Mouse (Mus musculus) limb, embryonic 13.5 days (tissue): ENCODE results near the gene Selenos. TPM values are rescaled to one million over a fixed set of nuclear protein-coding genes. Genes with fewer than 3 reads are reported as not detected.
A peak's percentile ranks its signal among the peaks of the same experiment; 100 is the strongest.

Experiments
- ATAC-seq: fragments of 200-750 bp; cut with Nextera tagmentation; 2 replicates; pipeline ENCODE4 v1.8.0; 2017; ENCODE audit warnings: low read depth, moderate number of reproducible peaks, moderate TSS enrichment; ENCODE audit not compliant: low FRiP score
- H3K27ac ChIP-seq: fragments of 300-500 bp; sonication (generic); 2 replicates; pipeline ENCODE4 v1.5.1; 2015; ENCODE audit warnings: inconsistent platforms, mild to moderate bottlenecking, moderate library complexity
- H3K27me3 ChIP-seq: fragments of 300-500 bp; sonication (generic); 2 replicates; pipeline ENCODE4 v1.6.1; 2015; ENCODE audit warnings: mild to moderate bottlenecking, inconsistent platforms
- H3K36me3 ChIP-seq: fragments of 300-500 bp; sonication (generic); 2 replicates; pipeline ENCODE4 v1.6.1; 2015; ENCODE audit warnings: inconsistent platforms, mild to moderate bottlenecking, moderate library complexity
- H3K4me1 ChIP-seq: fragments of 300-500 bp; sonication (generic); 2 replicates; pipeline ENCODE4 v1.6.1; 2015; ENCODE audit warnings: inconsistent platforms
- H3K4me2 ChIP-seq: fragments of 300-500 bp; sonication (generic); replicated peaks from 2 replicates; pipeline ENCODE4 v1.6.1; 2015; ENCODE audit warnings: inconsistent platforms, mild to moderate bottlenecking, moderate library complexity
- H3K4me3 ChIP-seq: fragments of 300-500 bp; sonication (generic); 2 replicates; pipeline ENCODE4 v1.5.1; 2015; ENCODE audit warnings: moderate library complexity, mild to moderate bottlenecking, inconsistent platforms
- H3K9ac ChIP-seq: fragments of 300-500 bp; sonication (generic); 2 replicates; pipeline ENCODE4 v1.6.1; 2015; ENCODE audit warnings: mild to moderate bottlenecking, inconsistent platforms
- H3K9me3 ChIP-seq: fragments of 300-500 bp; sonication (generic); 2 replicates; pipeline ENCODE4 v1.6.1; 2016; ENCODE audit warnings: inconsistent platforms
- WGBS: fragments of 180-500 bp; shearing (Covaris S2); methylation state at CpG from one replicate; pipeline ENCODE4 v1.1.7; 2015; 5-methylcytosine and 5-hydroxymethylcytosine counted together
- polyA plus RNA-seq: library from polyadenylated mRNA; unstranded; fragments of >200 nt; fragmentation: Nextera tagmentation; extraction: Ambion mirVana; gene quantifications from 2 replicates; pipeline ENCODE4 v1.2.1, GENCODE M21; 2015

Gene Selenos
- polyA plus RNA-seq, 1 experiment from 2014 or later, result 121 TPM

DNA sequence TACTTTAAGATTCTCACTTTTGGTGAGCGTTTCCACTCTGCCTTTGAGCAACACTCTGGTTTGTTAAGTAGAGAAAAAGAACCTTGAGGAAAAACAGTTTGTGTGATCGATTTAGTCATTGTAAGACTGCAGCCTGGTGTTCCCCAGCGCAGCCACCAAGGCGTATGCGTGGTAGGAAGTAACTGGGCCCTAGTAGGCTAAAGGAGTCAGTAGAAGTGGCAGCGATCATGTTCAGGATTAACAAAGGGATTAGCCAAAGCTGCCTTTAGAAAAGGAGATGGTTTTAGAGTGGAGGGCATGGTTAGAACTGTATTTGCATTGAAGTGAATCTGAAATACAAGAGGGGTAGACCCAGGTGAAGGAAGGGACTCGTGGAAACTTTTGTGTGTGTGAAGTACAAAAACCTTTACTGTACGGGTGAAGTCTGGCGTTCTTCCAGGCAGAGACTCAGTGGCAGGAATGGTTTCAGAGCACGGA is 31.2 kb downstream of the Selenos start:
- no peak for ATAC-seq
- peaks cover 61% of the 10 kb centered on the region for H3K4me1 ChIP-seq

GRCm38 (mm10) chr7:66111211-66111610 is 31.8 kb downstream of the Selenos start:
- no peaks in the 10 kb centered on the region for H3K9me3 ChIP-seq
- H3K27me3 ChIP-seq, result no peaks in the 10 kb centered on the region
- 0 out of 2 replicates have a peak, but pooled peaks cover 2% of the 10 kb centered on the region for H3K36me3 ChIP-seq
- peak overlapping the region; percentile 94; the same call in 1 of the 2 replicates for H3K27ac ChIP-seq
- peak overlapping the region; percentile 73 for H3K4me2 ChIP-seq
- no peak for ATAC-seq
- WGBS, result 58% methylated on average over 10 of the region's 10 CpGs
- H3K4me1 ChIP-seq, result peaks cover 66% of the 10 kb centered on the region
- peak overlapping the region; percentile 97 for H3K4me3 ChIP-seq
- peak overlapping the region; percentile 98 for H3K9ac ChIP-seq

More for the DNA sequence above, 31.2 kb downstream of the Selenos start:
- Histone ChIP-seq H3K4me3 (peak overlapping the region; percentile 97), H3K9ac (peak overlapping the region; percentile 98), H3K9me3 (no peaks in the 10 kb centered on the region), H3K27ac (peak overlapping the region; percentile 94), H3K36me3 (0 out of 2 replicates have a peak, but pooled peaks cover 2% of the 10 kb centered on the region), H3K27me3 (no peaks in the 10 kb centered on the region), H3K4me2 (peak overlapping the region; percentile 73)
- 4% methylated on average over 10 of the region's 10 CpGs for WGBS

DNA sequence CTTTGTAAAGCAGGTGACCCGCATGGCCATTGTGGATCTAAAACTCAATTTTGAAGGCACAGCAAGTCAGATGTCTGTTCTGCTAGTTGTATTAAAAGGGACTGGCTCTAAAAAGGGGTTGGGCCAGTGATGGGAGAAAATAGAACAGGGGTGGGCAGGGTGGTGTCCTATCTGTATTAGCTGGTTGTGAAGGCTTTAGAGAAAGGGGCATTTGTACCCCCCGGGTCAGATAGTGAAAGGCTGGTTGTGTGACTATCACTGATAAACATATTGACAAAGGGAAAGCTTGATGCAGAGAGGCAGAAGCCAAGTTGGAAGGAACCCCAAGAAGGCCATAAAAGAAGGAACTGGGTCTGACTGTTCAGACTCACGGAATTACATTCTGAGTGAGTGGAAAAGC is 34.1 kb downstream of the Selenos start:
- Histone ChIP-seq H3K4me1 (peaks cover 71% of the 10 kb centered on the region), H3K4me3 (no peak overlapping the region), H3K4me2 (no peak overlapping the region), H3K36me3 (0 out of 2 replicates have a peak, but pooled peaks cover 2% of the 10 kb centered on the region), H3K9me3 (no peaks in the 10 kb centered on the region), H3K27me3 (no peaks in the 10 kb centered on the region), H3K27ac (no peak overlapping the region), H3K9ac (no peak overlapping the region)
- ATAC-seq, result no peak
- WGBS, result 91% methylated on average over 3 of the region's 3 CpGs

GRCm38 (mm10) chr7:66115821-66116343 is 36.4 kb downstream of the Selenos start:
- Histone ChIP-seq H3K4me2 (no peak overlapping the region), H3K36me3 (0 out of 2 replicates have a peak, but pooled peaks cover 2% of the 10 kb centered on the region), H3K4me3 (no peak overlapping the region), H3K9me3 (no peaks in the 10 kb centered on the region), H3K4me1 (peaks cover 84% of the 10 kb centered on the region), H3K9ac (no peak overlapping the region), H3K27me3 (no peaks in the 10 kb centered on the region), H3K27ac (no peak overlapping the region)
- 83% methylated on average over 11 of the region's 11 CpGs for WGBS
- ATAC-seq, result no peak

DNA sequence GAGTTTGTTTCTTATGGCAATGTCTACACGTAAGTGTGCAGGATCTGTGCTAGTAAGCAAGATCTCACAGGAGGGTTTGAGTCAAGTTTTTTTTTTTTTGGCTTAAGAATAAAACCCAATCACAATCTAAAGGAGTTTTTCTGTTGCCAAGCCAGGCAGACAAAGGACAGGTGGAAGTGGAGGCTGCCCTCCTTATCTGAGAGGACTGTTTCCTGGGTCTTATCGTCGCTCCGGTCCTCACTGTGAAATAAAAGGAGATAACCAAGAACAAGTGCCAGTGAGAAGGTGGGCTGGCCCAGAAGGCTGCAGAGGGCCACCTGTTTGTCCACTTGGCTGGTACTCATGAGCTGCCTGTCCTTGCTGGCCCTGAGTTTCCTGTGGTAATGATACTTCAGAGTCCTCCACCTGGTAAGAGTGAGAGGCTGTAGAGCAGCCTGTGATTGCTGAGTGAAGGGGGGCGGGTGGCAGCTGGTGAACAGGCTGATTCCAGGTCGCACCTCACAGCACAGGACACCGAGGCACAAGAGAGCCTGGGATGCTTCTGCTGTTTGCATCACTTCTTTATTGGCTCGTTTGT is 37.5 kb downstream of the Selenos start:
- no peak for ATAC-seq
- Histone ChIP-seq H3K36me3 (0 out of 2 replicates have a peak, but pooled peaks cover 2% of the 10 kb centered on the region), H3K27ac (no peak overlapping the region), H3K4me1 (peaks cover 83% of the 10 kb centered on the region), H3K9me3 (no peaks in the 10 kb centered on the region), H3K4me3 (no peak overlapping the region), H3K27me3 (no peaks in the 10 kb centered on the region), H3K9ac (no peak overlapping the region), H3K4me2 (no peak overlapping the region)
- WGBS, result 73% methylated on average over 8 of the region's 8 CpGs

DNA sequence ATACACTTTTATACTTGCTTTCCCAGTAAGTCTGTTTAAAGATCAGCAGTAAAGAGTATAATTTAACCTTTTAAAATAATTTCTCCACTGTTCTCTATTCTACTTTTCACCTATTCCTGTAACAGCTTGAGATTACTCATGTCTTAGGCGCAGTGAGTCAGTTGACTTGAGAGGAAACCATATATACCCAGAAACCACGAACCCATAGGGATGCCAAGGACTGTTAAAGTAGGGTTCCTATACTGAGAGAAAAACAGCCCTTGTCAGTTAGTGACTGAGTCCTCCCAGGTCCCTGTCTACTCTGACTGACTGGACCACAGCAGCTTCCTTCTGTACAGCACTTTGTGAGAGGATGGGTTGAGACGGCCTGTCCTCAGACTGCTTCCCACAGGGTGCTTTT is 38.6 kb downstream of the Selenos start:
- no peak overlapping the region for H3K4me2 ChIP-seq
- H3K9ac ChIP-seq, result no peak overlapping the region
- H3K9me3 ChIP-seq, result no peaks in the 10 kb centered on the region
- H3K4me3 ChIP-seq, result no peak overlapping the region
- 0 out of 2 replicates have a peak, but pooled peaks cover 2% of the 10 kb centered on the region for H3K36me3 ChIP-seq
- 79% methylated on average over 3 of the region's 3 CpGs for WGBS
- ATAC-seq, result no peak
- H3K27ac ChIP-seq, result no peak overlapping the region
- H3K4me1 ChIP-seq, result peaks cover 77% of the 10 kb centered on the region
- H3K27me3 ChIP-seq, result no peaks in the 10 kb centered on the region

DNA sequence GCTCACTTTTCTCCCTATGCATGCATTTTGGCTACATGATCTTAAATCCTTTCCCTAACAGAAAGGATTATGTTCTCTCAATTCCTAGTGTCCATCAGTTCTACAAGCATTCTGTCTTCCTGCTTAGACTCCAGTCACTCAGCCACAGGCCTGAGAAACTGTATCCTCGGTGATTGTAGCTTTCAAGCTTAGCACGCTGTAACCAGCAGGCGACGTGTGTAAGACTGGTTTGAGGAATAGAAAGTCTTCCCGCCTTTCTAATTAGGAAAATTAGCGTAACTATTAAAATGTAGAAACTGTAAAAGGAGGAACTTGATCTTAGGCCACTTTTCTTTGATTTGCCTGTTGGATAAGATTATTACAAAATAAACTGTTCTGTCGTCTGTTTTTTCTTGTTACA is 39.3 kb downstream of the Selenos start:
- Histone ChIP-seq H3K4me2 (no peak overlapping the region), H3K27ac (peak overlapping the region; percentile 22; the same call in 1 of the 2 replicates), H3K4me3 (no peak overlapping the region), H3K27me3 (no peaks in the 10 kb centered on the region), H3K36me3 (no peaks in the 10 kb centered on the region), H3K4me1 (peaks cover 72% of the 10 kb centered on the region), H3K9ac (peak overlapping the region; percentile 25; the same call in 1 of the 2 replicates), H3K9me3 (no peaks in the 10 kb centered on the region)
- 71% methylated on average over 7 of the region's 7 CpGs for WGBS
- ATAC-seq, result no peak

DNA sequence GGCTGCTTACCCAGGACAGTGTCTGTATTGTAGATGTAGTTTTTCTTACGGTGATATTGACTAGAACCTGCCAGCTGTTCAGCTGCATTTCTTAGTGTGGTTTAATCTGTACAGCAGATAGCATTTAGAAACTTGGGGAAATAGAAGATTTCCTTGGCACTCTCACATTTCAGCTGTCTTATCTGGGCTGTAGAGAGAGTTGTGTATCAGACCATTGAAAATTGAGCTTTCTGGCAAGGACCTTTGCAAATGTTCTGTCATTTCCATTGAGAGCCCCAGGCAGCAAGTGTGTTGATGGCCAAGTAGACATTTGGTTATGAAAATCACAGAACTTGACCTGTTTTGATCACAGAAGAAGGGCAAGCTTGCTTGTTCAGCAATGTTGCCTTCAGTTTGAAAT is 40.7 kb downstream of the Selenos start:
- no peak for ATAC-seq
- no peak overlapping the region for H3K9ac ChIP-seq
- H3K4me1 ChIP-seq, result peaks cover 68% of the 10 kb centered on the region
- H3K36me3 ChIP-seq, result peaks cover 3% of the 10 kb centered on the region; the same call in 1 of the 2 replicates
- no peak overlapping the region for H3K27ac ChIP-seq
- H3K4me3 ChIP-seq, result no peak overlapping the region
- no peaks in the 10 kb centered on the region for H3K9me3 ChIP-seq
- H3K4me2 ChIP-seq, result no peak overlapping the region
- H3K27me3 ChIP-seq, result no peaks in the 10 kb centered on the region
- 80% methylated on average over 1 of the region's 1 CpGs for WGBS

DNA sequence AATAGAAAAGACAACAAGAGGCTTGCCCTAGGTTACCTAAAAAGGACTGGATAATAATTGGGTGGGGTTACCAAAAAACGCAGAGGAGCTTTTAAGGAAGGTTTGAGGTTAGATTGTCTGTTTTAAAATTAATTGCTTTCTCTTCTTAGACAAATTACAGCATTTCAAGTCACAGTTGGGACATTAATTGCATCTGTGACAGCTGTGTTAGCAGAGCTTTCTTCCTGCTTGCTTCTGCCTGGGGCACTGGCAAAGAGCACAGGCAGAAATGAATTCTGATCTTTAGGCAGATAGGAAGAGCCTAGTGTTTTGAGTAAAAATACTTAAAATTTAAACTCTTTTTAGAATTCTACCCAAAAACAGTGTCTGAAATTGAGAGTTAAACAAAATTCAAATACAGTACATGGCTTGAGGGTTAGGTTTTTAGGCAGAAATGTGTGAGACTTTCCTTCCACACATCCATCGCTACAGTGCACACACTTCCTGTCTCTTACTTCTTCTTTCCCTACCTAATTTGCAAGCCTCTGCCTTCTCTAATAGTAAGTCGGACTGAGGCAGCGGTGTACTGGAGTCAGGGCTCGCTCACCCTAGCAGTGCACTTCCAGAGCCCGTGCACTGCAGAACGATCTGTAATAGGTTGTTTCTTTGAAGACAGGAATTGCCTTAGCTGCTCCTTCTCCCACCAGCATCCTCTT is 41.4 kb downstream of the Selenos start:
- Histone ChIP-seq H3K4me2 (no peak overlapping the region), H3K27ac (no peak overlapping the region; the same call in 1 of the 2 replicates), H3K4me1 (peaks cover 63% of the 10 kb centered on the region), H3K27me3 (no peaks in the 10 kb centered on the region), H3K4me3 (no peak overlapping the region), H3K9me3 (no peaks in the 10 kb centered on the region), H3K36me3 (peaks cover 10% of the 10 kb centered on the region), H3K9ac (no peak overlapping the region)
- no peak for ATAC-seq
- WGBS, result 45% methylated on average over 7 of the region's 7 CpGs

- WGBS, result 81% methylated on average over 11 of the region's 11 CpGs
- H3K9me3 ChIP-seq, result no peaks in the 10 kb centered on the region
- no peak overlapping the region for H3K4me3 ChIP-seq
- H3K9ac ChIP-seq, result no peak overlapping the region
- H3K4me1 ChIP-seq, result peaks cover 53% of the 10 kb centered on the region
- no peaks in the 10 kb centered on the region for H3K27me3 ChIP-seq
- H3K4me2 ChIP-seq, result no peak overlapping the region
- peaks cover 34% of the 10 kb centered on the region for H3K36me3 ChIP-seq
- ATAC-seq, result no peak
- no peak overlapping the region for H3K27ac ChIP-seq
Measured at GRCm38 (mm10) chr7:66124551-66124968, 45.1 kb downstream of the Selenos start.

- no peak overlapping the region for H3K9ac ChIP-seq
- H3K27ac ChIP-seq, result no peak overlapping the region
- 87% methylated on average over 14 of the region's 14 CpGs for WGBS
- no peaks in the 10 kb centered on the region for H3K9me3 ChIP-seq
- H3K4me2 ChIP-seq, result no peak overlapping the region
- no peak for ATAC-seq
- H3K27me3 ChIP-seq, result no peaks in the 10 kb centered on the region
- H3K4me3 ChIP-seq, result no peak overlapping the region
- H3K36me3 ChIP-seq, result peaks cover 39% of the 10 kb centered on the region
- peaks cover 45% of the 10 kb centered on the region for H3K4me1 ChIP-seq
Measured at GRCm38 (mm10) chr7:66125368-66125767, 45.9 kb downstream of the Selenos start.

- ATAC-seq, result no peak
- peaks cover 27% of the 10 kb centered on the region for H3K4me1 ChIP-seq
- H3K4me3 ChIP-seq, result no peak overlapping the region
- no peak overlapping the region for H3K4me2 ChIP-seq
- H3K27me3 ChIP-seq, result no peaks in the 10 kb centered on the region
- WGBS, result 53% methylated on average over 4 of the region's 4 CpGs
- peaks cover 56% of the 10 kb centered on the region for H3K36me3 ChIP-seq
- no peak overlapping the region for H3K9ac ChIP-seq
- H3K9me3 ChIP-seq, result no peaks in the 10 kb centered on the region
- no peak overlapping the region for H3K27ac ChIP-seq
Measured at GRCm38 (mm10) chr7:66127951-66128645, 48.6 kb downstream of the Selenos start.
